Mouse (Mus musculus): Measurements from ENCODE around the gene Agmo. TPM values are rescaled to one million over a fixed set of nuclear protein-coding genes. Genes with fewer than 3 reads are reported as not detected.
A peak's percentile ranks its signal among the peaks of the same experiment; 100 is the strongest.

The Agmo gene
- 1 to 10 TPM; 1.7 to 1.9 TPM for total RNA-seq (2021)
- long read RNA-seq, experiment 1, partial matches to known transcripts: 1 of 2 reads
- long read RNA-seq, experiment 1, other reads (novel, unspliced or antisense): 0 of 2 reads
- long read RNA-seq, experiment 2: 0 reads

DNA sequence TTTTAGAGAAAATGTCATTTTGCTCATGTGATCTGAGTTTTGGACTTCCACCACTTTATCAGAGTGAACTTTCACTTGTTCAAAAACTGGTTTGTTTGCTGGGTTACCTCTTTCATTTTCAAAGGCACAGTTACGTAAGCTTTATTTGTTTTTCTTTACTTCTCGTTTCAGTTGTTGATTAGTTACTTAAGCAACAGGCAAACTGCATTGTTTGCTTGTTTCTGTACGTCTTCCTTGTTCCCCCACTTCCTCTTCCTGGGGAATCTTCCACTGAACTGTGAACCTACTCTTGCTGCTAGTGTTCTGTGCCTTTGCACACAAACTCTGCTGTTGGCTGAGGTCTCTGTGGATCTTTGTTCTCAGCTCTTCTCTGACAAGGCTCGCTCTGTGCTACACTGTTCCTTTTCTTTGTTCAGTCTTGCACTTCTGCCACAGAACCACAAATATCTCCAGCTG is at the start of gene Agmo:
Gene Agmo, plus strand, starts transcription at position 76 of the 456 bp plus-strand sequence.
- DNase-seq: peak; percentile 7 to 29
- intact Hi-C loops (cut with DNase I): no loop called here

GRCm38 (mm10) chr12:37231119-37231518 is 10.3 kb upstream of the Agmo start:
- intact Hi-C loops (cut with DNase I): no loop called here
- no peak for DNase-seq

GRCm38 (mm10) chr12:37240975-37241565 is 371 bp upstream of the Agmo start:
- intact Hi-C loops (cut with DNase I): no loop called here
- no peak for DNase-seq

- no peak for DNase-seq
Observed at GRCm38 (mm10) chr12:37242484-37242883, 1.0 kb downstream of the Agmo start.

GRCm38 (mm10) chr12:37244876-37245275 is 3.4 kb downstream of the Agmo start:
- peak in 1 of 2 experiments; percentile 27 for DNase-seq
- intact Hi-C loops (cut with DNase I): no loop called here

More at GRCm38 (mm10) chr12:37242484-37242883, 1.0 kb downstream of the Agmo start:
- intact Hi-C loops (cut with DNase I): no loop called here

- intact Hi-C loops (cut with DNase I): no loop called here
- DNase-seq: no peak
Observed at GRCm38 (mm10) chr12:37251688-37252087, 10.2 kb downstream of the Agmo start.

DNA sequence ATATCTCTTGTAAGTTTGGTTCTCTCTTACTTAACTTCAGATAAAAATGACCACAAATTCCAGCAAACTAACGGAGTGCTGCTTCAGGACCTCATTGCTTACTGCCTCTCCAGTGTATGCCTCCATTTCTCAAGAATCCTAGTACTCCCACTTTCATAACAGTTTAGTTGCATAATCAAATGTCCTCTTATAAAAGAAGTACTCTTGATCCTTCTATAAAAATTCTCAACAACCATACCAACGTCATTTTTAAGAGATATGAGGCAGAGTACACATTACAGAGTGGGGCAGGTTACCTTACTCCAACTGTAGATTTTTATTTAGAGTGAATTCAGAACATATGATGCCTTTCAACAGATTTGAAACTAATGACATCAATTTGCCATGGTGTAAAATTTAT is 15.7 kb downstream of the Agmo start:
- intact Hi-C loops (cut with DNase I): no loop called here

GRCm38 (mm10) chr12:37259771-37260528 is 18.5 kb downstream of the Agmo start:
- no peak for DNase-seq
- intact Hi-C loops (cut with DNase I): no loop called here

More for the DNA sequence above, 15.7 kb downstream of the Agmo start:
- DNase-seq: no peak

DNA sequence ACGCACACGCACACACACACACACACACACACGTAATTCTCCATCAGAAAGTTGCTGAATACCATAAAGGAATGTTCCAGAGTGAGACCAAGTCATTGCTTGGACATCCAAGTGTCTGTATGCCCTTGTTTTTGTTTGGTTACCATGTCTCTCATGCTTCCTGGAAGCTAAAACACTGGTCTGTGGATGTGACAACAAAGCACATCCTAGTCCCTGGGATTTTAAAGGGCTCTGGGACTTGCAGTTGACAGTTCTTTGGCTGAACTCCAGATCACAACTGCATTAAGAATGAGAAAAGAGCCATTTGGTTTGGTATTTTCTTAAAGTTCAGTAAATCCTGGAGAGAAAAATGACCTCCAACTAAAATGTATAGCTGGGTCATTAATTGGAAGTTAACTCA is 22.2 kb downstream of the Agmo start:
- intact Hi-C loops (cut with DNase I): no loop called here
- DNase-seq: no peak

DNA sequence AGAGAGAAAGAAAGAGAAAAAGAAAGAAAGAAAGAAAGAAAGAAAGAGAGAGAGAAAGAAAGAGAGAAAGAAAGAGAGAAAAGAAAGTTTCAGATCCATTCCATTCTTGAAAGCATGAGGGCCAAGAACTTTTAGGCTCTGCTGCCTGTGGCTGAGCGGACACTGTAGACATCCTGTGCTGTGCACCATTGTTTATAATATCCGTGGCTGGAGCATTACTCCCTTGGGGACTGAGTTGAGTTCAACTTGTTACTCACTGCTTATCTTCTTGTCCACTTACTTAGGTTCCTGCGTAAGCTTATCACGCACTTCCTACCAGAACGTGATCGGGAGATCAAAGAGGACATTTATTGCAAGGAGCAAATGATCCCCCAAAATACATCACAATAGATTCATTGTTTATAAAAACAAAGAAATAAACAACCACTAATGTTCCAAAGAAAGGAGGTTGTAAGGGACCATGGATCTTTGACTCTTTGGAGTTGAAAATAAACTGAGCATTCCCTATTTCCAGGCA is 27.3 kb downstream of the Agmo start:
- intact Hi-C loops (cut with DNase I): no loop called here
- no peak for DNase-seq

DNA sequence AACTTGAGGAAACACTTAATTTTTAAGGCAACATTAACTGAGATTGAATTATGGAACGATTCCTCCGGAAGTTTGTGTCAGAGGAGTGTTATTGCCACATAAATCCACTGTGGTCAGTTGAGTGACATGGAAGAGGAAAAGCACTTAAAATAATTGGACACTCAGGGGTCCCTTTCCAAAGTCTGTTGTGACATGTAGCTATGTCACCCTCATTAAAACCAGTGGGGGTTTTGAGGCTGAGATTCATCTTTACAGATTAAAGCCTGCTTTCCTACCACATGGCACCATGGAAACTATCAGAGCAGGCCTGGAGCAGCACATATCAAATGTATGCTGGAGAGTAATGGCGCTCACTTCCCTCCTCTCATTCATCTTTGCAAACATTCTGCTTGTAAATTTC is 31.2 kb downstream of the Agmo start:
- intact Hi-C loops (cut with DNase I): no loop called here
- no peak for DNase-seq

GRCm38 (mm10) chr12:37273964-37274657 is 32.7 kb downstream of the Agmo start:
- DNase-seq: no peak
- intact Hi-C loops (cut with DNase I): no loop called here

GRCm38 (mm10) chr12:37274658-37275019 is 33.2 kb downstream of the Agmo start:
- intact Hi-C loops (cut with DNase I): no loop called here
- no peak for DNase-seq

- intact Hi-C loops (cut with DNase I): no loop called here
- DNase-seq: no peak
Observed at GRCm38 (mm10) chr12:37306956-37307466, 65.6 kb downstream of the Agmo start.

- intact Hi-C loops (cut with DNase I): no loop called here
- no peak for DNase-seq
Observed at GRCm38 (mm10) chr12:37310786-37311185, 69.3 kb downstream of the Agmo start.

- DNase-seq: no peak
- intact Hi-C loops (cut with DNase I): no loop called here
Observed at GRCm38 (mm10) chr12:37322860-37323259, 81.4 kb downstream of the Agmo start.

- intact Hi-C loops (cut with DNase I): no loop called here
Observed at GRCm38 (mm10) chr12:37334987-37335386, 93.5 kb downstream of the Agmo start.

GRCm38 (mm10) chr12:37344225-37344624 is 102.8 kb downstream of the Agmo start:
- no peak for DNase-seq
- intact Hi-C loops (cut with DNase I): no loop called here

More at GRCm38 (mm10) chr12:37334987-37335386, 93.5 kb downstream of the Agmo start:
- no peak for DNase-seq

DNA sequence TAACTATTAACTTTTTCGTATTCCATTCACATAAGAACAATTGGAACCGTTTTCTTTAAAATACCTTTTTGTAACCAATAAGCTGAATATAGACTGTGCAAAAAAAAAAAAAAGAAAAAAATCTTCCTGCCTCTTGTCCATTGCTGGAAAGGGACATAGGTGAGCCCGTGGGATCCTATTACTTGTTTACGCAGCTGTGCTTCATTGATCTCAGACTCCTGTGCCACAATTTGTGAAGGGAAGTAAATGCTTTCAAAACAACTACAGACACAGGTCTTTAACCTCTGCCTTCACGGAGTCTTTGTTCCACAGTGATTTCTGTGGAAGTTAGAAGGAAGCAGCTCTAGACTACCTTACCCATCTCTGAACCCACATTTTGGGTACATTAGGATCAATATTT is 104.3 kb downstream of the Agmo start:
- intact Hi-C loops (cut with DNase I): no loop called here
- DNase-seq: no peak

DNA sequence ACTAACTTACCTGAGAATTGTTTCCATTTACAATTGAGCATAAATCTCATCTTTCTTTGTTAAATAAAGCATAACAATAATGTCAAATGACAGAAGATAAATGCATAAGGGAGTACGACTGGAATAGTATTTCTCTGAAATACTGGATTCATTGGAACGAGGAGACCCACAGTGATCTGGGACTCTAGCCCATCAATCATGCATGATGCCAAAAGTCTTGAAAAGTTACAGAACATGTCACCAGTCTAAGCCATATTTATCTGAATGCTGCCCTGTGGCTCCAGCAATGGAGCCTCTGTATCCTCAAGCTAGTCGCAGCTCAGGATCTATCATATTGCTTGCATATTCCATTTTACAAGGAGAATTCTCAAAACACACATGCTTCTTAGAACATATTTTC is 150.9 kb downstream of the Agmo start:
- intact Hi-C loops (cut with DNase I): no loop called here
- DNase-seq: no peak

DNA sequence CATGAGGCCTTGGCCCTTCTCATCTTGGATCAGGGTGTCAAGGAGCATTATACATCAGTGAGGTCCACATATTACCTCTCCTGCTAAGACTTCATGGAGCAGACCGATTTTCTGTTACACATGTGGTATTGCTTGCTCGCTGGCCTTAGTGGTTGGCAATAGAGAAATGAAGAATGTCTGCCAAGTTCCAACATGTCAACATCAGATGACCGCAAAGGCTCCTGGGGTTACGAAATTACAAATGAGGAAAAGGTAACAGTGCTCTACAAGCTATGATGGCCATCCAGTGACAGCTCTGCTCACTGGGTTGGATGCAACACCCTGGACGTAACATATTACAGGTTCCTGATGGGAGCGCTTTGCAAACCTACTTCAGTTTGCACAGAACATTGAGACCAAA is 161.1 kb downstream of the Agmo start:
- intact Hi-C loops (cut with DNase I): no loop called here
- no peak for DNase-seq

Measured in gastrocnemius, postnatal 36 days (tissue).